Mouse (Mus musculus) limb, embryonic 15.5 days (tissue): ENCODE measurements around the gene Slc6a12. TPM values are rescaled to one million over a fixed set of nuclear protein-coding genes. Genes with fewer than 3 reads are reported as not detected.
"Not testable (repeated sequence)": the region's sequence is repeated elsewhere in the genome, so short reads cannot be mapped to it uniquely, and the experiment has no call there.

Experiments used
- ATAC-seq: fragments of 200-750 bp; cut with Nextera tagmentation; 2 replicates; pipeline ENCODE4 v1.8.0; 2017; ENCODE audit warnings: low read depth, moderate TSS enrichment; ENCODE audit not compliant: insufficient number of reproducible peaks, low FRiP score, low TSS enrichment
- H3K27ac ChIP-seq: fragments of 300-500 bp; sonication (generic); 2 replicates; pipeline ENCODE4 v1.5.1; 2015; ENCODE audit warnings: moderate library complexity, mild to moderate bottlenecking, inconsistent platforms
- H3K27me3 ChIP-seq: fragments of 300-500 bp; sonication (generic); 2 replicates; pipeline ENCODE4 v1.6.1; 2015; ENCODE audit warnings: inconsistent platforms
- H3K36me3 ChIP-seq: fragments of 300-500 bp; sonication (generic); 2 replicates; pipeline ENCODE4 v1.6.1; 2015; ENCODE audit warnings: inconsistent platforms
- H3K4me1 ChIP-seq: fragments of 300-500 bp; sonication (generic); 2 replicates; pipeline ENCODE4 v1.6.1; 2015; ENCODE audit warnings: inconsistent platforms
- H3K4me2 ChIP-seq: fragments of 300-500 bp; sonication (generic); 2 replicates; pipeline ENCODE4 v1.6.1; 2015; ENCODE audit warnings: mild to moderate bottlenecking, inconsistent platforms
- H3K4me3 ChIP-seq: fragments of 300-500 bp; sonication (generic); 2 replicates; pipeline ENCODE4 v1.5.1; 2015; ENCODE audit warnings: mild to moderate bottlenecking, inconsistent platforms
- H3K9ac ChIP-seq: fragments of 300-500 bp; sonication (generic); 2 replicates; pipeline ENCODE4 v1.6.1; 2015; ENCODE audit warnings: inconsistent platforms
- H3K9me3 ChIP-seq: fragments of 300-500 bp; sonication (generic); 2 replicates; pipeline ENCODE4 v1.6.1; 2016; ENCODE audit warnings: inconsistent platforms
- WGBS: fragments of 180-500 bp; shearing (Covaris S2); methylation state at CpG from one replicate; pipeline ENCODE4 v1.1.7; 2015; 5-methylcytosine and 5-hydroxymethylcytosine counted together
- polyA plus RNA-seq: library from polyadenylated mRNA; unstranded; fragments of >200 nt; fragmentation: Nextera tagmentation; extraction: Ambion mirVana; gene quantifications from 2 replicates; pipeline ENCODE4 v1.2.1, GENCODE M21; 2015

Slc6a12 gene
- polyA plus RNA-seq, 1 experiment from 2014 or later = 0.28 TPM

- H3K27ac ChIP-seq = no peak overlapping the region
- ATAC-seq = no peak
Observed at GRCm38 (mm10) chr6:121346428-121346827, 3.6 kb downstream of the Slc6a12 start.

GRCm38 (mm10) chr6:121352276-121352675 lies 9.4 kb downstream of the Slc6a12 start:
- H3K9me3 ChIP-seq = no peaks in the 10 kb centered on the region
- no peak for ATAC-seq
- WGBS = 42% methylated on average over 2 of the region's 2 CpGs
- H3K4me1 ChIP-seq = no peaks in the 10 kb centered on the region
- no peak overlapping the region for H3K4me3 ChIP-seq
- H3K36me3 ChIP-seq = no peaks in the 10 kb centered on the region
- no peak overlapping the region for H3K4me2 ChIP-seq
- no peak overlapping the region for H3K27ac ChIP-seq
- H3K9ac ChIP-seq = no peak overlapping the region
- H3K27me3 ChIP-seq = no peaks in the 10 kb centered on the region

More at GRCm38 (mm10) chr6:121346428-121346827, 3.6 kb downstream of the Slc6a12 start:
- H3K4me2 ChIP-seq = no peak overlapping the region
- H3K27me3 ChIP-seq = no peaks in the 10 kb centered on the region
- H3K4me1 ChIP-seq = no peaks in the 10 kb centered on the region
- no peaks in the 10 kb centered on the region for H3K36me3 ChIP-seq
- no peak overlapping the region for H3K4me3 ChIP-seq
- H3K9me3 ChIP-seq = no peaks in the 10 kb centered on the region
- 17% methylated on average over 8 of the region's 8 CpGs for WGBS
- no peak overlapping the region for H3K9ac ChIP-seq

DNA sequence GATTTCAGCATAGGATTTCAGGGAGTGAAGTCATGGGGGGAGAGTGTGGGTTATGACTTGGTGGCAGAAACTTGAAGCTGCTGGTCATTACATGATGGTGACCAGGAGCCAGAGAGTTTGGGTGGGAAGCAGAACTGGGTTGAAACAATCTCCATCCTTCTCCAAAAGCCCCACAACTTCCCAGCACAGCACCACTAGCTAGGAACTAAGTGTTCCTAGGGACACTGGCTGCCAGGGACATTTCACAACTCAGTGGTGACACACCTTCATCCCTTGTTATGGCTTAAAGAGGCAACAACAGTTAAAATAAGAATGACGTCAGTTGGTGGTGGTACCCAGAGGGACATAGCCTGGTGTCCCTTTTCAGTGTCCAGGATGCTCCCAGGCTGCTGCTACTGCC lies 13.2 kb downstream of the Slc6a12 start:
- no peak for ATAC-seq
- Histone ChIP-seq H3K9ac (no peak overlapping the region), H3K4me1 (no peaks in the 10 kb centered on the region), H3K27me3 (no peaks in the 10 kb centered on the region), H3K9me3 (no peaks in the 10 kb centered on the region), H3K4me2 (no peak overlapping the region), H3K36me3 (no peaks in the 10 kb centered on the region), H3K27ac (no peak overlapping the region), H3K4me3 (no peak overlapping the region)
- WGBS = 81% methylated on average over 1 of the region's 1 CpGs

- no peaks in the 10 kb centered on the region for H3K36me3 ChIP-seq
- WGBS = 78% methylated on average over 6 of the region's 6 CpGs
- no peaks in the 10 kb centered on the region for H3K9me3 ChIP-seq
- H3K4me1 ChIP-seq = no peaks in the 10 kb centered on the region
- H3K9ac ChIP-seq = no peak overlapping the region
- H3K27ac ChIP-seq = no peak overlapping the region
- H3K27me3 ChIP-seq = no peaks in the 10 kb centered on the region
- H3K4me3 ChIP-seq = no peak overlapping the region
- no peak overlapping the region for H3K4me2 ChIP-seq
- ATAC-seq = no peak
Observed at GRCm38 (mm10) chr6:121357232-121357631, 14.4 kb downstream of the Slc6a12 start.

GRCm38 (mm10) chr6:121363061-121363460 lies 20.2 kb downstream of the Slc6a12 start:
- WGBS = 76% methylated on average over 6 of the region's 6 CpGs
- no peak overlapping the region for H3K9ac ChIP-seq
- no peaks in the 10 kb centered on the region for H3K4me1 ChIP-seq
- no peak overlapping the region for H3K4me2 ChIP-seq
- no peaks in the 10 kb centered on the region for H3K36me3 ChIP-seq
- no peak overlapping the region for H3K27ac ChIP-seq
- no peak overlapping the region for H3K4me3 ChIP-seq
- no peak for ATAC-seq
- H3K27me3 ChIP-seq = no peaks in the 10 kb centered on the region
- no peaks in the 10 kb centered on the region for H3K9me3 ChIP-seq

DNA sequence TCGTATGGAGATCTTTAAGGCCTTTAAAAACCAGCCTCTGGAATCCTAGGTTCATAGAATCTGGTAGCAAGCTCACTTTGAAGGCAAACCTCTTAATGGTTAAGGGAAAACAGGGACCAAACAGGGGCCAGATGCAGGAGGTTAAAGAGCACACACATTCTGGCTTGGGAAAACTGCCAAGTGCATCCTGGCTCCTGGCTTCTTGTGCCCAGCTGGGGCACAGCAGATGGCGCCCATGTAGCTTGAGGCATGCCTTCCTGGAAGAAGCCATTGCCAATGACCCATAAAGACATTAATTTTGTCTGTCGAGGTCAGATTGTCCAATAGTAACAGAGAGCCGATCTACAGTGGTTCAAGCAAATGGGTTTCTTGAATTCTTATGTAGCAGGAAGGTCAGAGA lies 21.1 kb downstream of the Slc6a12 start:
- Histone ChIP-seq H3K9me3 (no peaks in the 10 kb centered on the region), H3K27ac (no peak overlapping the region), H3K9ac (no peak overlapping the region), H3K4me3 (no peak overlapping the region), H3K27me3 (no peaks in the 10 kb centered on the region), H3K4me2 (no peak overlapping the region), H3K4me1 (no peaks in the 10 kb centered on the region), H3K36me3 (no peaks in the 10 kb centered on the region)
- WGBS = 67% methylated on average over 4 of the region's 4 CpGs
- ATAC-seq = no peak

DNA sequence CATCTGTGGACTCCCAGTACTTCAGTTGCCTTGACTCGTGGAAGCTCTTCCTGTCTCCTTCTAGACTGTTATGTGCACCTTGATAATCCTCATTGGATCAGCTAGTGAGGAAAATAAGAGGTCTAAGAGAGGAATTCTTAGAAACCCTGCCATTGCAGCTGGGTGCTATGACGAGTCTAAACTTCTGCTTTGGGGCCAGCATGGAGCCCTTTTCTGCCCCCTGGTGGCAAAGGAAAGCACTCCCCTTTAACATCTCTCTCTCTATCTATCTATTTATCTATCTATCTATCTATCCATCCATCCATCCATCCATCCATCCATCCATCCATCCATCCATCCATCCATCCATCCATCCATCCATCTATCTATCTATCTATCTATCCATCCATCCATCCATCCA lies 23.7 kb downstream of the Slc6a12 start:
- not testable (repeated sequence) for H3K4me2 ChIP-seq, H3K4me3 ChIP-seq, H3K36me3 ChIP-seq, ATAC-seq, H3K9me3 ChIP-seq, H3K9ac ChIP-seq, H3K27ac ChIP-seq, H3K27me3 ChIP-seq, H3K4me1 ChIP-seq
- WGBS = 8% methylated on average over 2 of the region's 2 CpGs

GRCm38 (mm10) chr6:121367099-121367498 lies 24.2 kb downstream of the Slc6a12 start:
- no peak for ATAC-seq
- Histone ChIP-seq H3K27ac (no peak overlapping the region), H3K9ac (no peak overlapping the region), H3K4me2 (no peak overlapping the region), H3K4me1 (no peaks in the 10 kb centered on the region), H3K36me3 (no peaks in the 10 kb centered on the region), H3K4me3 (no peak overlapping the region), H3K9me3 (no peaks in the 10 kb centered on the region), H3K27me3 (no peaks in the 10 kb centered on the region)
- WGBS = 42% methylated on average over 3 of the region's 3 CpGs

DNA sequence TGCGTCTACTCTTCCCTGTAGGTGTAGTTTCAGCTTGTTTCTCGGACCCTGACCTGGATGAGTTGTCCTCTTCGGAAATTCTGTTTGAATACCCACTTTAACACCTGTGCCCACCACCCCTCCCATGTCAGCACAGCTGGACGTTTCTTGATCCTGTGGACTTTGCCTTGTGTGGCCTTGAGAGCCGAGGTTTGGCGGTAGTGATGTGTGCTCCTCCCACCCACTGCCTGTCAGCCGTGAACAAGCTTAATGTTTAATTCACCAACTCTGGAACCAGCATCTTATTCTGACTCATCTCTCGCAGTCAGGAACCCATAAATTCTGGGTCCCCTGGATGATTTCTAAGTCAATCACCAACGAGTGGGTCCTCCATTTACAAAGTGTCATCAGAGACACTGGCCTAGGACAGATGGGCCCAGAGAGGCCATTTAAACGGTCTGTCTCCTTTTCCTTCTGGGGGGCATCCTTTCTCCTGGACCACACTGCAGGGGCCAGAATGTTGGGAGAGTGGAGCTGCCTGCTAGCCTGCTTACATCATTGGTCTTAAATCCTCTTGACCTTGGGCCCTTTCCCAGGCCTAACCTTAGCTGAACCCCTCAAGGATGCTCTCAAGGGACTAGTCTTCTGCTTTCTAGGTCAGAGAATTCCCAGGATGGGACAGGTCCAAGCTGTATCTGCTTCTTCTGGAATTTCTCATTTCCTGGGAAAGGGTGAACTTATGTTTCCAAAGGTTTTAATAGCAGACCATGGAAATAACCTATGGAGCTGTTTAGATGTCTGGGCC lies 28.5 kb downstream of the Slc6a12 start:
- no peak for ATAC-seq
- Histone ChIP-seq H3K27me3 (no peaks in the 10 kb centered on the region), H3K9me3 (no peaks in the 10 kb centered on the region), H3K36me3 (no peaks in the 10 kb centered on the region), H3K27ac (no peak overlapping the region), H3K4me2 (no peak overlapping the region), H3K9ac (no peak overlapping the region), H3K4me3 (no peak overlapping the region), H3K4me1 (no peaks in the 10 kb centered on the region)
- 75% methylated on average over 10 of the region's 10 CpGs for WGBS

- WGBS = 60% methylated on average over 12 of the region's 12 CpGs
- Histone ChIP-seq H3K27ac (no peak overlapping the region), H3K9ac (no peak overlapping the region), H3K36me3 (no peaks in the 10 kb centered on the region), H3K4me3 (no peak overlapping the region), H3K4me2 (no peak overlapping the region), H3K9me3 (no peaks in the 10 kb centered on the region), H3K27me3 (no peaks in the 10 kb centered on the region), H3K4me1 (0 out of 2 replicates have a peak, but pooled peaks cover 4% of the 10 kb centered on the region)
- no peak for ATAC-seq
Observed at GRCm38 (mm10) chr6:121376159-121376558, 33.3 kb downstream of the Slc6a12 start.

- Histone ChIP-seq H3K27ac (no peak overlapping the region), H3K27me3 (no peaks in the 10 kb centered on the region), H3K36me3 (no peaks in the 10 kb centered on the region), H3K9me3 (no peaks in the 10 kb centered on the region), H3K4me3 (no peak overlapping the region), H3K4me2 (no peak overlapping the region), H3K9ac (no peak overlapping the region), H3K4me1 (0 out of 2 replicates have a peak, but pooled peaks cover 7% of the 10 kb centered on the region)
- 51% methylated on average over 4 of the region's 4 CpGs for WGBS
- no peak for ATAC-seq
Observed at GRCm38 (mm10) chr6:121378256-121378655, 35.4 kb downstream of the Slc6a12 start.

DNA sequence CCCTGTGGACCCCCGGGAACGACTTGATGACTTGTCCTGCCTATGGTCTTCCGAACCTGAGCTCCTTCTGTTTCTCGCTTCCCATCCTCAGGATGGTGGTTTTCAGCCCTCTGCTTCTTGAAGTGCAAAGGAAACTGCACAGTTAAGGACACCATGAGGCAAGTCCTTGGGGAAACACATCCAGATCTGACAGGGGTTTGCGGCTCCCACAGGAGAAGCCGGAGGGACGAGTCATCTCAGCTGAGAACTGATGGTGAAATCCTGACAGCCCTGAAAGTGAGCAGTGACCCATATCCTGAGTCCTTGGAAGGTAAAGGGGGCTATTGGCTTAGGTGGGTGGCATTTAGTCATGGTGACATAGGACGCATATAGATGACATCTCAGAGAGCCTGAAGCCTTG lies 37.7 kb downstream of the Slc6a12 start:
- H3K9me3 ChIP-seq = no peaks in the 10 kb centered on the region
- ATAC-seq = no peak
- H3K27me3 ChIP-seq = no peaks in the 10 kb centered on the region
- no peak overlapping the region for H3K27ac ChIP-seq
- no peak overlapping the region for H3K4me2 ChIP-seq
- no peak overlapping the region for H3K4me3 ChIP-seq
- no peaks in the 10 kb centered on the region for H3K36me3 ChIP-seq
- 0 out of 2 replicates have a peak, but pooled peaks cover 7% of the 10 kb centered on the region for H3K4me1 ChIP-seq
- no peak overlapping the region for H3K9ac ChIP-seq
- WGBS = 82% methylated on average over 8 of the region's 8 CpGs
